Mouse (Mus musculus) heart, adult 2 months (tissue): Measurements from ENCODE around the gene Usp29.

Experiments used
- CTCF ChIP-seq: fragments of 200-600 bp; IDR thresholded peaks from 2 replicates; pipeline ENCODE4 v1.8.1; 2022; ENCODE audit warnings: antibody characterized with exemption, mild to moderate bottlenecking, moderate library complexity
- POLR2A ChIP-seq: fragments of 200-500 bp; IDR thresholded peaks from 2 replicates; pipeline ENCODE4 v1.6.1; 2011; ENCODE audit warnings: mild to moderate bottlenecking, low read depth, low read length, control low read depth; ENCODE audit not compliant: insufficient read depth

DNA sequence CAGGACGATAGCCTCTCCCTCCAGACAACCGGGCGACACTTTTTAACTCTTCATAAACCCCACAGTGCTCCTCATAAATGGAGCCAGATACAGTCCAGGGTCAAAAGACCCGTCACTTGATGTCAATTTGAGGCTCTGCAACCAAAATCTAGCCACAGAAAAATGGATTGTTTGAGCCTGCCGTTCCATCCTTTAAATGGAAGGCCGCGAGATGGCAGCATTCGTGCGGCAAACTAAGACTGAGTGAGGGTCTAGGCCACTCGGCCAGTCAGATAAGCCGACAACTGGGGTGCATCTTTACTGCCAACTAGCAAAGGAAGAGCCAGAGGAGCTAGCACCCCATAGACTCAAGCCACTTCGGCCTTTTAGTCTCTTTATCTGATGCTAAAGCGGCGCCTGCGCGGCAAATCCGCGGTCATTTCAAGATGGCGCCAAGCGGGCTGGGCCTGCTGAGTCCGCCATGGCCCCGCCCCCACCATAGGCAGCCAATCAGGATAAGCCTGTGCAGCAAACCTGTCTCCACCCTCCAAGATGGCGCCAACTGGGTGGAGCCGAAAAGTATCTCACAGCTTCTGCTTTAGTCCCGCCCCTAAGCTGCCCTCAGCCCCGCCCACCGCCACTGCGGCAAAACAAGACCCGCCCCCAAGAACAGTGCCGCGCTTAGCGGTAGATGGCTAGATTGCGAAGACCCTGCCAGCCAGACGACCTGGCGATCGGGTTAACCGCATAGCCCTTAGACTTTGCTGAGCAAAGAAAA, 1.1 kb upstream of the Usp29 start:
- TF ChIP-seq CTCF (peak; percentile 54), POLR2A (peak; percentile 26; the same call in 1 of the 2 replicates)
